Mouse (Mus musculus): ENCODE data around the gene Kank3.

GRCm38 (mm10) chr17:33816612-33817011 is 6.3 kb downstream of the Kank3 start:
- TF ChIP-seq POLR2A (IDR thresholded peaks at IDR 0.05; ENCODE audit: insufficient read depth, low read depth, low read length) (no peak; the same call in 1 of the 2 replicates), CTCF (IDR thresholded peaks at IDR 0.05) (no peak), EP300 (IDR thresholded peaks at IDR 0.05; ENCODE audit: insufficient read depth, low read depth, low read length) (0 out of 2 replicates have a peak, but pooled peaks have one; percentile 10)

Data from heart, adult 2 months (tissue).